Mouse (Mus musculus) lung, embryonic 16.5 days (tissue): ENCODE measurements around the gene Rsrp1. TPM values are rescaled to one million over a fixed set of nuclear protein-coding genes. Genes with fewer than 3 reads are reported as not detected.

Experiments
- ATAC-seq: fragments of 200-750 bp; cut with Nextera tagmentation; 2 replicates; pipeline ENCODE4 v1.8.0; 2017; ENCODE audit warnings: low read depth, mild to moderate bottlenecking, moderate library complexity
- H3K27ac ChIP-seq: fragments of 300-500 bp; sonication (generic); 2 replicates; pipeline ENCODE4 v1.5.1; 2014; ENCODE audit warnings: mild to moderate bottlenecking, control low read depth, low read length
- H3K27me3 ChIP-seq: fragments of 300-500 bp; sonication (generic); 2 replicates; pipeline ENCODE4 v1.6.1; 2014; ENCODE audit warnings: low read depth, low read length, mixed read lengths; ENCODE audit not compliant: control insufficient read depth, insufficient read depth
- H3K36me3 ChIP-seq: fragments of 300-500 bp; sonication (generic); 2 replicates; pipeline ENCODE4 v1.6.1; 2014; ENCODE audit warnings: low read length; ENCODE audit not compliant: control insufficient read depth, insufficient read depth
- H3K4me1 ChIP-seq: fragments of 300-500 bp; sonication (generic); replicated peaks from 2 replicates; pipeline ENCODE4 v1.6.1; 2014; ENCODE audit warnings: low read length, mixed read lengths; ENCODE audit not compliant: control insufficient read depth, insufficient read depth
- H3K4me2 ChIP-seq: fragments of 300-500 bp; sonication (generic); 2 replicates; pipeline ENCODE4 v1.6.1; 2014; ENCODE audit warnings: low read depth, low read length, control low read depth
- H3K4me3 ChIP-seq: fragments of 300-500 bp; sonication (generic); 2 replicates; pipeline ENCODE4 v1.5.1; 2014; ENCODE audit warnings: mild to moderate bottlenecking, low read length, control low read depth
- H3K9ac ChIP-seq: fragments of 300-500 bp; sonication (generic); 2 replicates; pipeline ENCODE4 v1.6.1; 2014; ENCODE audit warnings: low read length, control low read depth
- H3K9me3 ChIP-seq: fragments of 300-500 bp; sonication (generic); 2 replicates; pipeline ENCODE4 v1.6.1; 2016; ENCODE audit warnings: low read length; ENCODE audit not compliant: control insufficient read depth
- WGBS: fragments of 180-500 bp; shearing (Covaris S2); extraction: QIAGEN DNeasy Blood & Tissue Kit; methylation state at CpG from one replicate; pipeline ENCODE4 v1.1.7; 2014; 5-methylcytosine and 5-hydroxymethylcytosine counted together
- polyA plus RNA-seq: library from polyadenylated mRNA; unstranded; fragments of >200 nt; fragmentation: Nextera tagmentation; extraction: Ambion mirVana; gene quantifications from 2 replicates; pipeline ENCODE4 v1.2.1, GENCODE M21; 2015

Gene Rsrp1
- polyA plus RNA-seq, 1 experiment from 2014 or later, result 454 TPM

- Histone ChIP-seq H3K4me2 (no peak overlapping the region), H3K9me3 (no peaks in the 10 kb centered on the region), H3K36me3 (peaks cover 34% of the 10 kb centered on the region), H3K27me3 (no peaks in the 10 kb centered on the region), H3K27ac (no peak overlapping the region), H3K4me3 (no peak overlapping the region), H3K4me1 (peaks cover 21% of the 10 kb centered on the region), H3K9ac (no peak overlapping the region)
- ATAC-seq, result no peak
- 85% methylated on average over 1 of the region's 1 CpGs for WGBS
These were observed 5.1 kb downstream of the Rsrp1 start for GRCm38 (mm10) chr4:134928464-134928836.

- H3K36me3 ChIP-seq, result peaks cover 36% of the 10 kb centered on the region
- no peak overlapping the region for H3K9ac ChIP-seq
- H3K4me2 ChIP-seq, result no peak overlapping the region
- 66% methylated on average over 4 of the region's 4 CpGs for WGBS
- no peak overlapping the region for H3K4me3 ChIP-seq
- no peak overlapping the region for H3K27ac ChIP-seq
- ATAC-seq, result no peak
- no peaks in the 10 kb centered on the region for H3K27me3 ChIP-seq
- H3K9me3 ChIP-seq, result no peaks in the 10 kb centered on the region
- H3K4me1 ChIP-seq, result peaks cover 21% of the 10 kb centered on the region
These were observed 6.1 kb downstream of the Rsrp1 start for GRCm38 (mm10) chr4:134929536-134929935.

GRCm38 (mm10) chr4:134930190-134930589 is 6.8 kb downstream of the Rsrp1 start:
- H3K4me2 ChIP-seq, result peak overlapping the region; percentile 50
- peaks cover 19% of the 10 kb centered on the region for H3K4me1 ChIP-seq
- H3K27ac ChIP-seq, result 0 out of 2 replicates have a peak overlapping the region, but pooled peaks have one; percentile 2
- peak overlapping the region; percentile 8; the same call in 1 of the 2 replicates for H3K9ac ChIP-seq
- 0 out of 2 replicates have a peak, but pooled peaks have one; percentile 11 for ATAC-seq
- H3K36me3 ChIP-seq, result peaks cover 41% of the 10 kb centered on the region
- H3K4me3 ChIP-seq, result peak overlapping the region; percentile 89
- H3K27me3 ChIP-seq, result no peaks in the 10 kb centered on the region
- no peaks in the 10 kb centered on the region for H3K9me3 ChIP-seq
- WGBS, result 23% methylated on average over 9 of the region's 9 CpGs

GRCm38 (mm10) chr4:134930684-134931481 is 7.5 kb downstream of the Rsrp1 start, which contains the start of gene Syf2:
TSS of gene Syf2 (plus strand) at chr4:134930898.
- H3K27ac ChIP-seq, result peak within 1 kb of the TSS; percentile 75
- peak within 1 kb of the TSS; percentile 89 for H3K4me3 ChIP-seq
- peaks cover 12% of the 10 kb centered on the region for H3K4me1 ChIP-seq
- H3K4me2 ChIP-seq, result peak within 1 kb of the TSS; percentile 89
- peaks cover 41% of the 10 kb centered on the region for H3K36me3 ChIP-seq
- ATAC-seq, result peak; percentile 95
- no peaks in the 10 kb centered on the region for H3K9me3 ChIP-seq
- peak within 1 kb of the TSS; percentile 85 for H3K9ac ChIP-seq
- H3K27me3 ChIP-seq, result no peaks in the 10 kb centered on the region
- under 1% methylated on average over 68 of the region's 68 CpGs for WGBS

DNA sequence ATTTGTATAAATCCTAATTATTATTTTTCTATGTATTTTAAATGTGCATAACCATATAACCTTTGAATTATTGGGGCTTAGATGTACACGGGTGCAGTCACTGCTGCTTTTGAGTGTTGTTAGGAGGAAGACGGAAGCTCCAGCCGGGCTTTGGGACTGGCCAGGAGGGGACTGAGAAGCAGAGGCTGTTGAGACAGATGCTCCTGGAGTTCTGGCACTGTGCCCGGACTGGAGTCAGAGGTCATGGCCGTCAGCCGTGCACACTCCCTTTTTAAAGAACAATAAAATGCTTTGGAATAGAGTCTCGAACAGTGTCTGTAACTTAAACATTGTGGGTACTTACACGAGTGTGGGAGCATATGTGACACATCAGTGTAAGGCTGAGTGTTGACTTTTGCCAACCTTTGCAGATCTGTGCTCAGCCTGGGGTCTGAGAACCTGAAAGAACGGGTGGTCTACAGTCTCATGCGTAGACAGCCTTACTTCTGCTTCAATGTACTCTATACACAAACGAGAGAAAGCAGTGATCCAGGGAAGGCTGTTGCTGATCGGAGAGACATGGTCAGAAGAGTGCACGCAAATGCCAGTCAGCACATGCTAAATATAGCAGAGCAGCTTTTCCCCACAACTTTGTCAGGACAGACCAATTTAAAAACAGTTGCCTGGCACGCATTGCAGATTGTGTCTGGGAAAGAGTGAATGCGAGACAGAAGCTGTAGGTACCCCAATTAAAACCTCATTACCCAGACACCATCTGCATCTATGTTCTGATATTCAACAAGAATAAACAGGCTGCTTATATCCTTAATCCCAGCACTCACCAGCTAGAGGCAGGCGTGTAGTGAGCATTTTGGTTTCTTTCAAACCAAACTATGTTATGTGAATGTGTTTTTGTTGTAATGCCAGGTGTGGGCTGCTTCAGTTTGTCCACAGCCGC is 14.1 kb downstream of the Rsrp1 start:
- Histone ChIP-seq H3K36me3 (peaks cover 25% of the 10 kb centered on the region), H3K27me3 (no peaks in the 10 kb centered on the region; the same call in 1 of the 2 replicates), H3K4me3 (no peak overlapping the region), H3K27ac (peak overlapping the region; percentile 24; the same call in 1 of the 2 replicates), H3K4me1 (peaks cover 4% of the 10 kb centered on the region; the same call in 1 of the 2 replicates), H3K9ac (no peak overlapping the region), H3K9me3 (no peaks in the 10 kb centered on the region), H3K4me2 (no peak overlapping the region)
- peak; percentile 43; the same call in 1 of the 2 replicates for ATAC-seq
- WGBS, result 45% methylated on average over 17 of the region's 17 CpGs

- no peak overlapping the region for H3K27ac ChIP-seq
- no peaks in the 10 kb centered on the region for H3K9me3 ChIP-seq
- H3K4me3 ChIP-seq, result no peak overlapping the region
- peaks cover 17% of the 10 kb centered on the region for H3K36me3 ChIP-seq
- H3K4me2 ChIP-seq, result peak overlapping the region; percentile 41
- no peak overlapping the region for H3K9ac ChIP-seq
- peaks cover 1% of the 10 kb centered on the region for H3K27me3 ChIP-seq
- 57% methylated on average over 9 of the region's 9 CpGs for WGBS
- no peak for ATAC-seq
- H3K4me1 ChIP-seq, result peaks cover 7% of the 10 kb centered on the region; the same call in 1 of the 2 replicates
These were observed 16.5 kb downstream of the Rsrp1 start for GRCm38 (mm10) chr4:134939900-134940299.

GRCm38 (mm10) chr4:134943758-134944538 is 20.6 kb downstream of the Rsrp1 start:
- no peak overlapping the region; the same call in 1 of the 2 replicates for H3K4me2 ChIP-seq
- no peaks in the 10 kb centered on the region for H3K9me3 ChIP-seq
- WGBS, result 27% methylated on average over 26 of the region's 27 CpGs
- ATAC-seq, result peak; percentile 51; the same call in 1 of the 2 replicates
- no peak overlapping the region for H3K4me3 ChIP-seq
- no peak overlapping the region for H3K27ac ChIP-seq
- H3K9ac ChIP-seq, result no peak overlapping the region
- peaks cover 6% of the 10 kb centered on the region for H3K27me3 ChIP-seq
- H3K36me3 ChIP-seq, result no peaks in the 10 kb centered on the region
- peaks cover 11% of the 10 kb centered on the region; the same call in 1 of the 2 replicates for H3K4me1 ChIP-seq

DNA sequence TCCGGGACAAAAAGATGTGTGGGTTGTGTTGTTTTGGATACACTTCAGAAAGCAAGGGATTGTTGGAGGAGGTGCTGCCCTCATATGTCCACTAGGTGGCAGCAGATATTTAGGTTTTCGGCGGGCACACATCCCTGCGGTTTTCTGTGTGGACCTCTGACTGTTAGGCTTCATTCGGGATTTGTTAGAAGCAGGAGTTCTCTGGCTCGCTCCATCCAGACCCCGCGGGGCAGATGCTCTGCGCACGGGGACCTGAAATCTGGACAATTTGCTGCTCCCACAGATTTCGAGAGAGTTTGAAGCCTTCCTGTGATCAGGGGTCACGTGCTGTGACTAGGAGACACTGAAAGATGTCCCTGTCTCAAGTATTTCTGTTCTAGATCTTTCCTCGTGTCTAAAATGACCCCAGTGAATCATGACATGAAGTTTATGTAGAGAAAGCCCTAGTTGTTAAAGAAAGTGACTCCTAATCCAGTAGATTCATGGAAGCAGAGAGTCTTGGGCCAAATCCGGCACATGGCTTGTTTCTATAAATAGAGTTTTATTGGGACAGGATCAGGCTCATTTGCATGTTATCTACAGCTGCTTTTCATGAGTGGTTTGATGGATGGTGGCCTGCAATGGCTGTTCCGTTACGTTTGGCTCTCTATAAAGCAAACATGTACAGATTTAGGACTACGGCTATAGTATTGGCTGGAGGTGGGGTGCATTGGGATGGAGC is 22.8 kb downstream of the Rsrp1 start:
- Histone ChIP-seq H3K27me3 (peaks cover 6% of the 10 kb centered on the region), H3K9me3 (no peaks in the 10 kb centered on the region), H3K36me3 (no peaks in the 10 kb centered on the region), H3K4me1 (peaks cover 7% of the 10 kb centered on the region; the same call in 1 of the 2 replicates), H3K4me3 (peak overlapping the region; percentile 23), H3K4me2 (peak overlapping the region; percentile 56), H3K9ac (peak overlapping the region; percentile 26; the same call in 1 of the 2 replicates), H3K27ac (no peak overlapping the region)
- peak; percentile 53; the same call in 1 of the 2 replicates for ATAC-seq
- WGBS, result 5% methylated on average over 17 of the region's 17 CpGs
